Mouse (Mus musculus) lung, adult 10 weeks (tissue): ENCODE measurements around the gene Lilrb4a. TPM values are rescaled to one million over a fixed set of nuclear protein-coding genes. Genes with fewer than 3 reads are reported as not detected.

ENCODE experiments used
- polyA plus RNA-seq: library from polyadenylated mRNA; stranded (reverse); fragments of 350-450 nt; fragmentation: Illumina TruSeq; extraction: RNeasy Lipid Tissue Mini Kit (QIAGEN cat#74804); gene quantifications from one replicate; pipeline ENCODE4 v1.2.3, GENCODE M21; 2014; ENCODE audit warnings: low read depth, low replicate concordance; ENCODE audit not compliant: insufficient read depth

Lilrb4a gene
- 18.7 TPM for polyA plus RNA-seq

GRCm38 (mm10) chr10:51490691-51491090 is at the start of gene Lilrb4a:
TSS of gene Lilrb4a (plus strand) at chr10:51490956.

DNA sequence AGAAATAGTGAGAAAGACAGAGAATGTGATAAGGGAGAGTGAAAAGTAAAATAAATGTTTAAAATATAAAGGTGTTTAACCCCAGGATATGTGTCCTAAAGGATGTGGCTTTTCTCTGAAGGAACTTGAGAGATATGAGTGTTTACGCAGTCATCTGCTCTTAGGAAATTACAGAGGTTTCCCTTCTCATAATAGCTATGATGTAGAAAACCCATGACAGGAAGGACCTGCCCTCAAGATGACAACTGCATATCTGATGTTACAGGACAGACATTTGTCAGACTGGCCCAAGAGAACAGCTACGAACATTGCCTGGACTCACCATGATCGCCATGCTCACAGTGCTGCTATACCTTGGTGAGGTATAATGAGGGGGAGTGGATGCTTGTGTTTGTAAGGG is 10.4 kb upstream of the Lilrb4a start, which contains the start of the genes Gm49339 and Lilr4b:
Gm49339 (plus strand) TSS at position 216 of the 400 bp plus-strand sequence.
Lilr4b (plus strand) TSS at position 236 of the 400 bp plus-strand sequence.

Other genes starting within 250 kb of the Lilrb4a start
- 12.1 TPM for gene Gm49339, start 10.3 kb upstream of the Lilrb4a start, polyA plus RNA-seq
- gene Lilr4b, start 10.3 kb upstream of the Lilrb4a start, polyA plus RNA-seq, result 9.2 TPM
- gene Fam162b, start 99.6 kb downstream of the Lilrb4a start, polyA plus RNA-seq, result 41.5 TPM
- gene Gprc6a, start 140.5 kb downstream of the Lilrb4a start, polyA plus RNA-seq, result 1.7 TPM
- gene Rfx6, start 186.8 kb downstream of the Lilrb4a start, polyA plus RNA-seq, result not detected